Mouse (Mus musculus) forebrain, postnatal 0 days (tissue): ENCODE data around the gene Cmtm3. TPM values are rescaled to one million over a fixed set of nuclear protein-coding genes. Genes with fewer than 3 reads are reported as not detected.

Experiments used
- ATAC-seq: fragments of 200-750 bp; cut with Nextera tagmentation; 2 replicates; pipeline ENCODE4 v1.8.0; 2017; ENCODE audit warnings: mild to moderate bottlenecking, moderate library complexity
- DNase-seq: peaks from one replicate; pipeline ENCODE4 v3.0.0-alpha.2; 2015
- H3K27ac ChIP-seq: fragments of 300-500 bp; sonication (generic); 2 replicates; pipeline ENCODE4 v1.5.1; 2014; ENCODE audit warnings: low read depth, mild to moderate bottlenecking, antibody characterized with exemption, low read length, moderate library complexity, mixed read lengths
- H3K27me3 ChIP-seq: fragments of 300-500 bp; sonication (generic); 2 replicates; pipeline ENCODE4 v1.6.1; 2014; ENCODE audit warnings: mild to moderate bottlenecking, low read length, mixed read lengths; ENCODE audit not compliant: insufficient read depth
- H3K36me3 ChIP-seq: fragments of 300-500 bp; sonication (generic); 2 replicates; pipeline ENCODE4 v1.6.1; 2014; ENCODE audit warnings: mild to moderate bottlenecking, moderate library complexity; ENCODE audit not compliant: insufficient read depth
- H3K4me1 ChIP-seq: fragments of 300-500 bp; sonication (generic); 2 replicates; pipeline ENCODE4 v1.6.1; 2014; ENCODE audit warnings: antibody characterized with exemption; ENCODE audit not compliant: insufficient read depth
- H3K4me2 ChIP-seq: fragments of 300-500 bp; sonication (generic); 2 replicates; pipeline ENCODE4 v1.6.1; 2014; ENCODE audit warnings: low read depth, mild to moderate bottlenecking, moderate library complexity
- H3K4me3 ChIP-seq: fragments of 300-500 bp; sonication (generic); 2 replicates; pipeline ENCODE4 v1.5.1; 2014; ENCODE audit warnings: low read depth, low read length, mixed read lengths
- H3K9ac ChIP-seq: fragments of 300-500 bp; sonication (generic); 2 replicates; pipeline ENCODE4 v1.6.1; 2014; ENCODE audit warnings: mild to moderate bottlenecking
- H3K9me3 ChIP-seq: fragments of 300-500 bp; sonication (generic); 2 replicates; pipeline ENCODE4 v1.6.1; 2016; ENCODE audit warnings: low read length
- CTCF ChIP-seq: sonication (generic); IDR thresholded peaks from 2 replicates; pipeline ENCODE4 v1.5.1; 2016; ENCODE audit warnings: antibody characterized with exemption, control low read depth, low read depth
- WGBS: fragments of 180-500 bp; shearing (Covaris S2); extraction: QIAGEN DNeasy Blood & Tissue Kit; methylation state at CpG from one replicate; pipeline ENCODE4 v1.1.7; 2014; 5-methylcytosine and 5-hydroxymethylcytosine counted together
- polyA plus RNA-seq: library from polyadenylated mRNA; unstranded; fragments of >200 nt; fragmentation: Nextera tagmentation; extraction: Ambion mirVana; gene quantifications from 2 replicates; pipeline ENCODE4 v1.2.1, GENCODE M21; 2015
- total RNA-seq: library from RNA; depleted of rRNA; stranded (reverse); fragments of >200 nt; gene quantifications from 2 replicates; pipeline ENCODE4 v1.2.3, GENCODE M21; 2014; rRNA removed

The Cmtm3 gene
- total and polyA plus RNA-seq, 2 experiments from 2014 or later: 22.0 to 34.4 TPM

DNA sequence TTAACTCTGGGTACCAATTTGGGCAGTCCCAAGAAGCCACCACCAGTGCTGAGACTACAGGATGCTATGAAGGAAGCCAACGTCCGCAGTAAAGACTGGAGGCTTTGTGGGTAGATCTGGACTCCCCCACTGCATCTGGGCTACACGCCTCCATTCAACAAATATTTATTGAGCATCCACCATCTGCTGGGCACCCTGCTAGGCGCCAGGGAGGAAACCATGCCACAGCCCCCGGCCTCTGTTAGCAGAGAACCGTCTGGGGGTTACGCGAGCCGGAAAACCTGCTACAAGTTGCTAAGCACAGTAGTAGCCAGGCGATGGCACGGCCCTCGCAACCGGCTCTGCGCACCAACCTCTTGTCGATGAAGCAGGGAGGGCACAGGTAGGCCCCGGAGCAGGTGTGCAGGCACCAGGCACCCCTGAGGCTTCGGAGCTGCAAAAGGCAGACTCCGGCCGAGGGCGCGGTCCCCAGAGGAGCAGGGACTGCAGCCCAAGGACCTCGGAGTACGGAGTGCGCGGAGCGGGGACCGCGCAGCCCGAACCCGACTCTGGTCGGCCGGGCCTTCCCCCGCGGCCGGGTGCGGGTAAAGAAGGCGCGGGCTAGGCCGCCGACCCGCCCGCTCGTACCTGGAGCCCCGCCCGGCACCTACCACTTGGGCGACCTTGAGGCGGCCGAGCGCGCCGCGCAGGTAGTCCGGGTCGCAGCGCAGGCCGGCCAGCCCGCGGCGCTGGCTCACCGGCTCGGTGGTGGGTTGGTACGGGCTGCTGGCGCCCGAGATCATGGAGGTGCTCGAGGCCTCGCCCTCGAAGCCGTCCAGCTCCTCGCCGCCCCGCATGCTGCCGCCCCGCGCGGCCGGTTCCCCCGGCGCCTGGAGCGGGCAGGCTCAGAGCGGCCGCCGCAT is 55.8 kb downstream of the Cmtm3 start:
- peaks cover 9% of the 10 kb centered on the region; the same call in 1 of the 2 replicates for H3K4me1 ChIP-seq
- 8% methylated on average over 66 of the region's 82 CpGs for WGBS
- peak; percentile 77 for ATAC-seq
- DNase-seq: peak; percentile 53
- TF ChIP-seq CTCF: no peak
- no peaks in the 10 kb centered on the region for H3K27me3 ChIP-seq
- H3K36me3 ChIP-seq: no peaks in the 10 kb centered on the region
- peak overlapping the region; percentile 79 for H3K27ac ChIP-seq
- no peaks in the 10 kb centered on the region for H3K9me3 ChIP-seq
- peak overlapping the region; percentile 84 for H3K4me2 ChIP-seq
- peak overlapping the region; percentile 81 for H3K9ac ChIP-seq
- peak overlapping the region; percentile 81 for H3K4me3 ChIP-seq

DNA sequence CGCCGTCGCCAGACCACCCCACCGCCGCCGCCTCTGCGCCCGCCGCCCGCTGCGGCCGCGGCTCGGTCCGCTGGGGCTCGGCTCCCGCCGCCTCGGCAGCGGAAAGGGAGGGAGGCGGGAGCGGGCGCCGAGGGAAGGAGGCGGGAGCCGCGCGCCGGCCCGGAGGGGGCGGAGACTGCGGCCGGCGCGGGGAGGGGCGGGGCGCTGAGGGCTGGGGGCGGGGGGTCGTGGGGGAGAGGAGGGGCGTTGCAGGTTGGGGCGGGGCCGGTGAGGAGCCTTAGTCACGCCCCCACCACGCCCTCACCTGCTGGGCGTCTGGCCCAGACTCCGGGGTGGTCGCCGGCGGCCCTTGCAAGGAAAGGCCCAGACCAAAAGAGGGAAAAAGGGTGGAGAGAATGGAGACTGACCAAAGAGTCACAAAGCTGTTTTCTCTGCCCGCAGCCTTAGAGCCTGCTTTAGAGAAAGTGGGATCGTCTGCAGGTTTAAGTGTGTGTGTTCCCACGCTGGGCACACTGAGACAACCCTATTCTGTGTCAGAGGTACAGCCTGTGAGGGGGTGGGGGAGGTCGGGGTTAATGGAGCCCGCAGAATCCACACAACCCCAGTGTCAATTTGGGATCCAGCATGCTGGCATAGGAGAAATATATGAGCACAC is 56.6 kb downstream of the Cmtm3 start, which contains the start of gene Cmtm4:
Gene Cmtm4 (minus strand): TSS at position 105 of the 655 bp plus-strand sequence.
- H3K4me1 ChIP-seq: peaks cover 9% of the 10 kb centered on the region; the same call in 1 of the 2 replicates
- H3K36me3 ChIP-seq: no peaks in the 10 kb centered on the region
- H3K4me2 ChIP-seq: peak within 1 kb of the TSS; percentile 84
- WGBS: 4% methylated on average over 22 of the region's 54 CpGs
- peak within 1 kb of the TSS; percentile 81 for H3K9ac ChIP-seq
- no peaks in the 10 kb centered on the region for H3K27me3 ChIP-seq
- H3K4me3 ChIP-seq: peak within 1 kb of the TSS; percentile 81
- DNase-seq (peak; percentile 68), ATAC-seq (peak; percentile 81)
- TF ChIP-seq CTCF: no peak
- H3K9me3 ChIP-seq: no peaks in the 10 kb centered on the region
- peak within 1 kb of the TSS; percentile 79 for H3K27ac ChIP-seq

Other genes starting within 250 kb of the Cmtm3 start
- 10.9 and 18.1 TPM in 2 replicates for gene Cdh5, start 237.8 kb upstream of the Cmtm3 start, total RNA-seq
- gene Cdh5, start 237.8 kb upstream of the Cmtm3 start, polyA plus RNA-seq: 8.1 and 8.4 TPM in 2 replicates
- 18.2 and 18.9 TPM in 2 replicates for gene Bean1, start 169.0 kb upstream of the Cmtm3 start, total RNA-seq
- 8.6 and 9.9 TPM in 2 replicates for gene Bean1, start 169.0 kb upstream of the Cmtm3 start, polyA plus RNA-seq
- gene Tk2, start 90.9 kb upstream of the Cmtm3 start, total RNA-seq: 45.2 and 52.9 TPM in 2 replicates
- gene Tk2, start 90.9 kb upstream of the Cmtm3 start, polyA plus RNA-seq: 45.2 and 45.3 TPM in 2 replicates
- 19.1 and 29.2 TPM in 2 replicates for gene Cklf, start 88.5 kb upstream of the Cmtm3 start, total RNA-seq
- 24.8 and 26.8 TPM in 2 replicates for gene Cklf, start 88.5 kb upstream of the Cmtm3 start, polyA plus RNA-seq
- gene Cmtm2a, start 46.2 kb upstream of the Cmtm3 start, total RNA-seq: 0.14 TPM in 1 of 2 replicates, not detected in the other
- 0.17 TPM in 1 of 2 replicates, not detected in the other for gene Cmtm2a, start 46.2 kb upstream of the Cmtm3 start, polyA plus RNA-seq
- gene Gm45711, start 29.3 kb upstream of the Cmtm3 start, total RNA-seq: not detected in 2 replicates
- not detected in 2 replicates for gene Gm45711, start 29.3 kb upstream of the Cmtm3 start, polyA plus RNA-seq
- gene Cmtm1, start 29.3 kb upstream of the Cmtm3 start, total RNA-seq: 0.62 TPM in 1 of 2 replicates, not detected in the other
- not detected in 2 replicates for gene Cmtm1, start 29.3 kb upstream of the Cmtm3 start, polyA plus RNA-seq
- not detected in 2 replicates for gene Gm11020, start 17.8 kb upstream of the Cmtm3 start, total RNA-seq
- gene Gm11020, start 17.8 kb upstream of the Cmtm3 start, polyA plus RNA-seq: not detected in 2 replicates
- gene Cmtm2b, start 17.2 kb upstream of the Cmtm3 start, total RNA-seq: 0.38 TPM in 1 of 2 replicates, not detected in the other
- not detected in 2 replicates for gene Cmtm2b, start 17.2 kb upstream of the Cmtm3 start, polyA plus RNA-seq
- gene Cmtm4, start 56.4 kb downstream of the Cmtm3 start, total RNA-seq: 32.9 and 35.1 TPM in 2 replicates
- 2.0 and 2.3 TPM in 2 replicates for gene Cmtm4, start 56.4 kb downstream of the Cmtm3 start, polyA plus RNA-seq
- gene Dync1li2, start 103.6 kb downstream of the Cmtm3 start, total RNA-seq: 104 and 125 TPM in 2 replicates
- gene Dync1li2, start 103.6 kb downstream of the Cmtm3 start, polyA plus RNA-seq: 46.4 and 74.0 TPM in 2 replicates
- gene Terb1, start 170.5 kb downstream of the Cmtm3 start, total RNA-seq: 0.43 and 0.46 TPM in 2 replicates
- gene Terb1, start 170.5 kb downstream of the Cmtm3 start, polyA plus RNA-seq: 0.14 and 0.44 TPM in 2 replicates
- gene Nae1, start 195.2 kb downstream of the Cmtm3 start, total RNA-seq: 86.3 and 97.6 TPM in 2 replicates
- gene Nae1, start 195.2 kb downstream of the Cmtm3 start, polyA plus RNA-seq: 120 and 134 TPM in 2 replicates
- 2.2 and 2.5 TPM in 2 replicates for gene Car7, start 195.3 kb downstream of the Cmtm3 start, total RNA-seq
- 1.6 and 2.0 TPM in 2 replicates for gene Car7, start 195.3 kb downstream of the Cmtm3 start, polyA plus RNA-seq